Mouse (Mus musculus) inflammation-experienced regulatory T-cells, adult 6 months (primary cell): Measurements from ENCODE around the gene Vmn2r86. TPM values are rescaled to one million over a fixed set of nuclear protein-coding genes. Genes with fewer than 3 reads are reported as not detected.
"Not testable (repeated sequence)": the region's sequence is repeated elsewhere in the genome, so short reads cannot be mapped to it uniquely, and the experiment has no call there.

Experiments
- ATAC-seq: one replicate; pipeline ENCODE4 v1.8.0; 2017
- polyA plus RNA-seq, 3 experiments: library from polyadenylated mRNA; unstranded; fragments of 100-300 nt; shearing (Covaris generic); gene quantifications; one replicate each; pipeline ENCODE4 v1.2.1; 2017

Vmn2r86 gene
- under 1 TPM in 2 of 3 experiments, not detected in 1; 0.05 to 0.07 TPM for polyA plus RNA-seq

DNA sequence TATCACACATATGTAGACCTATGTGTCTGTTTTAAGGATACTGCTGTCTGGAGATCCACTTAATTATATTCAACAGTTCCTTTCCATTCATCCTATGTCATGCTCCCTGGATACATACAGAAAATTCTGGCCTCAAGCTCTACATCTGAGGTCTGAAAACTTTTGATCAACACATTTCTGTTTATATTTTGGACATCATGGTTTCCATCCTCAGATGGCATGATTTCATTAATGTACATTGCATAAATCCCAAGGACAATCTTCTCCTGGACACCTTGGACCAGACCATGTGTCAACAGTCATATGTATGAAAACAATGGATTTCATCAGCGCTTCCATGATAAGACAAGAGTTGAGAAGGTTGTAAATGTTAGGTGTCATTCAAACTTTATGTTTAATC lies at the start of gene Vmn2r86:
Gene Vmn2r86, minus strand, starts transcription at position 101 of the 400 bp plus-strand sequence.
- not testable (repeated sequence) for ATAC-seq

DNA sequence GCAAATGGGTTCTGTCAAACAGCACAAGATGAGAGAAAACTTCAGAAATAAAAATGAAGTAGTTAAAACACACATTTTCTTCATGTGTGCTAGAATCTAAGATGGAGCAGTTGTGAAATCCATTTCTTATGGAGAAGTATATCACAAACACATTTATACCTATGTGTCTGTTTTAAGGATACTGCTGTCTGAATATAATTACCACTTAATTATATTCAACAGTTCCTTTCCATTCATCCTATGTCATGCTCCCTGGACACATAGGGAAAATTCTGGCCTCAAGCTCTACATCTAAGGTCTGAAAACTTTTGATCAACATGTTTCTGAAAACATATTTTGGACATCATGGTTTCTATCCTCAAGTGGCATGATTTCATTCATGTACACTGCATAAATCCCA lies 41.4 kb upstream of the Vmn2r86 start, which contains the start of gene Vmn2r87:
Gene Vmn2r87, minus strand, starts transcription at position 101 of the 400 bp plus-strand sequence.
- no peak for ATAC-seq

- ATAC-seq: no peak
Observed at GRCm38 (mm10) chr10:130470311-130470760, 14.5 kb upstream of the Vmn2r86 start.

DNA sequence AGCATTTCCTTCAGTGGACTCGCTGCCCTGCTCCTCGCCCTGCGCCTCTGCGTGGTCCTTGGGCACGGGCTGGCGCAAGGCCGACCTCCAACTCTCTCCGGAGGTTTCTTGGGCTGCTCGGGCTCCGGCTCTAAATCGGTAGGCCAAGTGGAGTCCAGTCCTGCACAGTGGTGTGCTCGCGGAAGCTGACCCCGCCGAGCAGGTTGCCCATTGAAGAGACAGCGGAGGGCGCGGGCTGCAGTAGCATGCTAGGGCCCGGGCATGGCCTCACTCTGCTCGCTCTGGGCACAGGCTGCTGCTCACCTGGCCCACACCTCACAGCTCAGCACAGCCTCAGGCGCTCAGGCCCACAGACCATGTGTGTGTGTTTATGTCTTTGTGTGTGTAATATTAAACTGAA lies 11.1 kb downstream of the Vmn2r86 start:
- no peak for ATAC-seq

DNA sequence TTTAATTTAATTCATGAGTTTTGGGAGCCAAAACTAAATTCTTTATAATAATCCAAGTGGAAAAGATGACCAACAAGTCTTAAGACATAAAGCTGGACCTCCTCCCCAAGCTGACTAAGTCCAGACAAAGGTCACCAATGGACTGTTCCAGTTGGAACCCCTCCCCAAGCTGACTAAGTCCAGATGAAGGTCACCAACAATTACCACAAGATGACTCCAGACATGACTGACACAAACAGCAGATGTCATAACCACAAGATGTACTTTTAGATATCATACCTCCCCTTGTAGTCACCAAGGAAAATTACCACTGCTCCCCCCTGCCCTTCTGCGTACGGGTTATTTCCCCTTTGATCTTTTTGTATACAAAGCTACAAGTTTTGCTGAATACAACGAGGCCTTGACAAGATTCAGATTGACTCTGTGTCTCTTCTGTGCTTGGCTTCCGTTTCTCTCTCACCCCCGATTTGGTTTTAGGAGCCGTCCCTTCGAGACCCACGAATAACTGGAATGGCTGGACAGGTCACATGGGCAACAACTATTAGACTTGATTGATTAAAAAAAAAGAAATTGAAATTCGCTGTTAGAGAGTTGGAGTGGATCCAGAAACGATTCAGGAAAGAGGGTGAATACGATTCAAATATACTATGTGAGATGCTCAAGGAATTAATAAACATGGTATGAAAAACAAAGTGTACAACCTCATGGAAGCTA lies 21.5 kb downstream of the Vmn2r86 start:
- ATAC-seq: not testable (repeated sequence)

- not testable (repeated sequence) for ATAC-seq
Observed at GRCm38 (mm10) chr10:130429603-130430002, 26.2 kb downstream of the Vmn2r86 start, which contains the start of gene Vmn2r85. TSS of gene Vmn2r85 (minus strand) at chr10:130429703.

DNA sequence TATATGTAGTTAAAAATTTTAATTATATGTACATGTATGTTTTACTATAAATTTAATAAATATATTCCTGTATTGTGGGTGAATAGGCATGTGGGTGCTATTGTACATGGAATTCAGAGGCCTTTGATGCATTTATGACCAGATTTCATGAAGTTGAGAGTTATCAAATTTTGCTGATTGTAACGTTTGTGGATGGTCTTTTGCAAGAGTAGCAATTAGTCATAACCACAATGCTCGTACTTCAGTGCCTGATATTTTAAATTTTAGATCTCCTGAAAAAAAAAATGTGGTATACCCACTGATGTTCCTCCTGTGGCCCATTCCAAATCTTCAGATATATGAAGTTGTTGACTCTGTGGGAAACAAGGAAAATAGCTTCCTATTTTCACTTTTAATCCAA lies 33.5 kb downstream of the Vmn2r86 start:
- not testable (repeated sequence) for ATAC-seq

- ATAC-seq: no peak
Observed at GRCm38 (mm10) chr10:130420401-130420800, 35.4 kb downstream of the Vmn2r86 start.

DNA sequence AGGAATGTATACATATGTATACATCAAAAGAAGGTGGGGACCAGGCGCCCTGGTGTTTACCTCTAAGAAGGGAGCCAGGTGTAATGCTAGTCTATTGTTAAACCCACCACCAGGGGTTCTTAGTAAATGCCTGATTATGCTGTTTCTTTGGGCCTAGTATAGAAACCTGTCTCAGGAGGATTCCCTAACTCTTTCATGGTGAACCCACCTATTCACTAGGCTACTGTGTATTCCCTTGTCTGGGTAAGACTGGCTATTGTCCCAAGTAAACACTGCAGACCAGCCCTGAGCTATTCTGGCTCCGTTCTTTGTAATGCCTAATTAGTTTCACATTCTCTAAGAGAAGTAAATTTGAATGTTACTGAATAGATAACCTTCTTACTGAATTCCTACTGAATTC lies 35.9 kb downstream of the Vmn2r86 start:
- not testable (repeated sequence) for ATAC-seq

GRCm38 (mm10) chr10:130416352-130416751 lies 39.5 kb downstream of the Vmn2r86 start:
- not testable (repeated sequence) for ATAC-seq

GRCm38 (mm10) chr10:130412167-130412698 lies 43.6 kb downstream of the Vmn2r86 start:
- ATAC-seq: not testable (repeated sequence)

GRCm38 (mm10) chr10:130394232-130394631 lies 61.6 kb downstream of the Vmn2r86 start, which contains the start of gene Vmn2r84:
TSS of gene Vmn2r84 (minus strand) at chr10:130394332.
- no peak for ATAC-seq

Other genes starting within 250 kb of the Vmn2r86 start
- not detected for gene Olfr827, start 241.6 kb downstream of the Vmn2r86 start, polyA plus RNA-seq
- gene Neurod4, start 175.8 kb downstream of the Vmn2r86 start, polyA plus RNA-seq: not detected
- gene Tespa1, start 133.2 kb downstream of the Vmn2r86 start, polyA plus RNA-seq: 100 to 1,000 TPM; 183 to 507 (median 400) TPM
- gene Vmn2r84, start 61.7 kb downstream of the Vmn2r86 start, polyA plus RNA-seq: 1 to 10 TPM; 1.2 to 2.5 (median 2.2) TPM
- gene Vmn2r85, start 26.3 kb downstream of the Vmn2r86 start, polyA plus RNA-seq: under 1 TPM in 1 of 3 experiments, not detected in 2; 0.21 TPM
- gene Vmn2r87, start 41.3 kb upstream of the Vmn2r86 start, polyA plus RNA-seq: not detected